Mouse (Mus musculus): ENCODE results near the gene Nmrk1.
"Not testable (repeated sequence)": the region's sequence is repeated elsewhere in the genome, so short reads cannot be mapped to it uniquely, and the experiment has no call there.

Nmrk1 gene

DNA sequence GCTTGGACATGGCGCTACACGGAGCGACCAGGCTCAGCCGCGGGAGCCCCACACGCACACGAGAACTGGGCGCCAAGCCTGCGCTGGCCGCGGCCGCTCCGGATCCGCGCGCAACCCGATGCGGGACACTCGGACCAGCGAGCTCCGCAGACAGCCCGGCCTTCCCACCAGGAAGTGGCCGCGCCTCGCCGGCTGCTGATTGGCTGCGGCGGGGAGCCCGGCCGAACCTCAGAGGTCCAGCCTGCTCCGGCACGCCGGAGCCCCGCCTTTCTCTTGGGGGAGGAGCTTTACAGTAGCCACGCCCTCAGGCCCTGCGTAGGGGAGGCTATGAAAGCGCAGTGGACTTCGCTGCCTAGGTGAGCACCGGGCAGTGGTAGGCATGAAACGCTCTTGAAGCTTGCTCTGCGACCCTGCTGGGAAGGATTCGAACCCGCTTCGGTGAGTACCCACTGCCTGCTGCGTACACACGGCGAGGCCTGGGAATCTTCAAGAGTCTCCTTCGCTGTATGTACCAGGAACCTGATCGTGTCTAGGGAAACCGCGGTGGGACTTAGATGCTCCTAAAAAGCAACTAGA, at the start of gene Nmrk1, which contains the start of gene Ostf1:
Gene Nmrk1, plus strand, starts transcription at position 307 of the 576 bp plus-strand sequence.
Gene Ostf1, minus strand, starts transcription at position 180 of the 576 bp plus-strand sequence.
- peak; percentile 98 for DNase-seq

DNA sequence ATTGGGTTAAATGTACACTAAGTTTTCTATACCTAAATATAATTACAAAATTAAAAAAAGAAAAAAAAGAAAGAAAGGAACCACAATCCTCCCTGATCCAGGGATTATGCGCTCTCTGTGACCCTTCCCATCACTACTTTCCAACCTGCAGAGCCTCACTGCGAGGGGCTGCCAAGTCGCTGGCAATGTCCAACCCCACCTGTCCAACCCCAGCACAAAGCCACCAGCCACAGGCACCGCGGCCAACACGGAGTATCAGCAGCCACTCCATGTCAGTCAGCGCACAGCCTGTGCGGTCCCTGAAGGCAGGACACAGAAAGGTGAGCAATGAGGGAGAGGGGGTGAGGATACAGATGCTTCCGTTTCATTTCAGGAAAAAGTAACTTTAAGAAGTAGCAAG, 49.5 kb upstream of the Nmrk1 start:
- no peak for DNase-seq

DNA sequence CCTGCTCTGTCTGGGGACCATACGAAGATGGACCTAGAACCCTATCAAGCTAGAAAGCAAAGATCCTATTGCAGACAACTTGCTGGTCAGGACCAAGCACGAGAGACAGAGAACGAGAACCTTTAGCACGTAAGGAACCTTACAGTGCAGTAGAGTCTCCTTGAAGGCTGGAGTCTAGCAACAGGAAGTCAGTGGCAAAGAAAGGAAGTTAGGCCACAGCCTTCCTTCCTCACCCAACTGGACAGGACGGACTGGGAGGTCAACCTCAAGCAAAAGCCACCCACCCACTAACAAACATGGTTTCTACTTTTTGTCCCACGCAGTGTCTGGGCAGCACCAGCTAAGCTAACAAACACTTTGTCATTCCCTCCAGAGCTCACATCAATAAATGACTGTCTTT, 48.9 kb upstream of the Nmrk1 start:
- no peak for DNase-seq

DNA sequence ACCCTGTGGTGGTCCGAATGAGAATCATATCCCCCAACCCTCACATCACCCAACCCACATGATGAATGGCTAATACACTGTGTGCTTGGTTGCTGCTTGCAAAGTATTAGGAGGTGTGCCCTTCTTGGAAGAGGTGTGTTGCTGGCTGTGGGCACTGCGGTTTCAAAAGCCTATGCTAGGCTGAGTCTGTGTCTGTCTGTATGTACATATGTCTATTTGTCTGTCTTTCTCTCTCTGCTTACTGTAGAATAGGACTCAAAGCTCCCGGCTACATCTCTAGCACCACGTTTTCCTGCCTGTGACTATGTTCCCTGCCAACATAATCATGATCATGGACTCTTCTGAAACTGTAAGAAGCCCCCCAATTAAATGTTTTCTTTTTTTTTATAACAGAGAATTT, 48.0 kb upstream of the Nmrk1 start:
- DNase-seq, result no peak

DNA sequence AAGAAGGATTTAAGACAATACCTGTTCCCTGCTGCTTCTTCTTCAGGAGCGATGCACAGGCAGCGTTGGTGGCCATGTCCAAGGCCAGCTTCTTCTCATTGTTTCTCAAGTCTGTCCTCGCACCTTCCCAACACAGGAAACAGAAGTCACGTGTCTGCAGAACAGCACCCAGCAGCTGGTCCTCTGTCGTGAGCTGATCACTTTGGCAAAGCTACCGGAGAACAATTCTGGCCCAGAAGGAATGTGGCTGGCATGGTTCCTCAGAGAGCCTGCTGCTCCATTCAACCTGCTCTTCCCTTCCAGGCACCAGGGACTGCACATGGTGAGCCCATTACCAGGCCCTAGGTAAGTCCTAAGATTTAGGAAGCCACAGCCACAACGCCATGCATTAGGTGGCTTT, 47.1 kb upstream of the Nmrk1 start:
- DNase-seq, result no peak

DNA sequence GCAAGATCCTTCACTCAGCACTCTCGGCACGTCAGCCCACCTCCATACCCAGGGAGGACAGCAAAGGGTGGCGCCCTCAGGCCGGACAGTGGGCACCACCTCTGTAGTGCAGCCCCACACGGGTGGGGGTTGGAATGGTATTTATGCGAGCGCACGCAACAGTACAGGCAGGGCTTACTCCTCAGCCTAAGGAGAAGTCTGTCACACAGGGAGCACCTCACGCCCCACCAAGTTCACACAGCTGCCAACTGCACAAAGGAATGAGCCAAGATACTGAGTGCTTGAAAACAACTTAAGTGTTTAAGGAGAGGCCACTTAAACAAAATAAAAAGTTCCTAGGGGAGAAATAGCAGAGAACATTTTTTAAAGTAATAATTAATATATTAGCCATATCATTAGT, 44.6 kb upstream of the Nmrk1 start:
- DNase-seq, result no peak

DNA sequence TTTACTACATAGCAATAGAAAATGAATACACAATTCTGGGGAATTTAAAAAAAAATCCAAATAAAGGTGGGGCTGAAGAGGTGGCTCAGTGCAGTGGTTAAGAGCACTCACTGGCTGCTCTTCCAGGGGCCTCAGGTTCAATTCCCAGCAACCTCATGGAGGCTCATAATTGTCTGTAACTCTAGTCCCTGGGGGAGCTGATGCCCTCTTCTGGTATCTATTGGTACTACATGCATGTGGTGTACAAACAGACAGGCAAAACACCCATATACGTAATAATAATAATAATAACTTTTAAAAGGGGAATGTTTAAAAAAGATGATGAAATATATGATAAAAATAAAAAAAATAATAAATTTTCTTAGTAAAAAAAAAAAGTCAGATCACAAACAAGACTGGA, 43.5 kb upstream of the Nmrk1 start:
- no peak for DNase-seq

DNA sequence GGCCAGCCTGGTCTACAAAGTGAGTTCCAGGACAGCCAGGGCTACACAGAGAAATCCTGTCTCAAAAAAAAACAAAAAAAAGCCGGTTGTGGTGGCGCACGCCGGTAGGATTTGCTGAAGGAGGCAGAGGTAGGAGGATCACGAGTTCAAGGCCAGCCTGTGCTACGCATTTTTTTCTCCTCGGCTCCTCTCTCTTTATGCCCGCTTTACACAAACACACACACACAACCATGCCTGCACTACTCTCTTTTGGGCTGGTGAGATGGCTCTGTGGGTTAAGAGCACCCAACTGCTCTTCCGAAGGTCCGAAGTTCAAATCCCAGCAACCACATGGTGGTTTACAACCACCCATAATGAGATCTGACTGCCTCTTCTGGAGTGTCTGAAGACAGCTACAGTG, 42.9 kb upstream of the Nmrk1 start:
- DNase-seq, result not testable (repeated sequence)

DNA sequence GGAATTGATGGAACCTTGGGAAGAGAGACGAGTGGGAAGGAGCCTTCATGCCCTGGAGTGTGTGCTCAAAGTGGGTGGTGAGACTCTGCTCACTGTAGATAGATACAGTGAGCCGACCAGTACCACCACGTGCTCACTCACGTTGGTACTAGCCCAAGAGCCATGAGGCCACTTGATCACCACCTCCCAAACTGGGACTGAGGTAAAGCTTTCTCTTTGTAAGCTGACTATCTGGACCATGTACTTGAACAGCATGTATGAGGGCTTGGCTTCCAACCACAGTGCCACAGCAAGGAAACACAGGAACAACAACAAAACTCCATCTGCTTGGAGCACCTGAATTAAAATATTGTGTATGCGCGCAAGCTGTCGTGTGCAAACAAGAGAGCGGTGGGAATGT, 42.5 kb upstream of the Nmrk1 start:
- DNase-seq, result no peak

DNA sequence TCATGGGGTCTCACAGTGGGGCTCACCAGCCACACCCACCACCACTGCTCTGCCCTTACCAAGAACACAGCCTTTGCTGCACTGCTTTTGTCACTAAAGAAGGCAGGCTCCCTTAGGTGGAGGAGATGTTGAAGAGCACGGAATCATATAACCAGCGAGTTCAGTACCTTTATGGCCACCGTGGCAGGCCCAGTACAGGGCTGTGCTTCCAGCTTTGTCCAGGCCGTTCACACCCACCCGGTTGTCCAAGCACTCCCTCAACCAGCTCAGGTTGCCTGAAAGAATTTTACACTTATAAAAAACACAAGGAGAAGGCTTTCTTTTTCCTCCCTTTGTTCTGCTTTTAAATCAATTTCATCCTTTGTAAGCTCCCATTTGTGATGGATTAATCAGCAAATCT, 41.5 kb upstream of the Nmrk1 start:
- no peak for DNase-seq

DNA sequence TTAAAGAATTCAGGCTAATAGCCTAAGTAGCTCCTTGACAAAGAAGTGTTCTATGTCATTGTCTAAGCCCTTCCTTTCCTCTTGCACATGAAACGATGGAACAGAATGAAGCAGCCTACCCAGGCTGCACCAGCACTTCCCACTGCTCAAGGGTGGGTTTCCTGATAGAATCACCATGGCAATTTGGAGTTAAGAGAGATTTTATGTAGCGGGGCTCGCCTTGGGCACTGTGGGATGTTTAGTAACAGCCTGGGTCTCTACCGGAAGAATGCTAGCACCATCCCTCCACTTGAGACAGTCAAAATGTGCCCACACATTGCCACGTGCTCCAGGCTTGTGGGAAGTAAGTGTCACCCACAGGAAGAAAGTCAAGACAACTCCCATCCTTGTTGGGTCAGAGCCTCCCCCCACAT, 40.8 kb upstream of the Nmrk1 start:
- DNase-seq, result no peak

DNA sequence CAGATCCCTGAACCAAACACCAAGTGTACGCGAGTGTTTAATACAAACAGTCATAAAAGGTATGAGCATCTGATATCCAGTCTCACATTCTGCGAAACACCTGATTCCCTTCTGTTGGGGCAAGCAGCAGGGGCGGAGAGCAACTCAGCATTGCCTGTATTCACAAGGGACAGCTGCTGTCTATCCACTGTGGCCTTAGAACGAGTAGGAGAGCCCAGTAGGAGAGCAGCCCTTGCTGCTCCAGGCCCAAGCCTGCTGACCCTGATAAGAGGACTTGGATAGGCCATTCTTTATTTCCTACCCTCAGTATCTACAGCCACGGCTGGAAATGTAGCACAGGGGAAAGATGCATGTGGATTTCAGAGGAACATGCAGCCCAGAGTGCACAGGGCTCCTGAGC, 38.8 kb upstream of the Nmrk1 start:
- DNase-seq, result no peak

DNA sequence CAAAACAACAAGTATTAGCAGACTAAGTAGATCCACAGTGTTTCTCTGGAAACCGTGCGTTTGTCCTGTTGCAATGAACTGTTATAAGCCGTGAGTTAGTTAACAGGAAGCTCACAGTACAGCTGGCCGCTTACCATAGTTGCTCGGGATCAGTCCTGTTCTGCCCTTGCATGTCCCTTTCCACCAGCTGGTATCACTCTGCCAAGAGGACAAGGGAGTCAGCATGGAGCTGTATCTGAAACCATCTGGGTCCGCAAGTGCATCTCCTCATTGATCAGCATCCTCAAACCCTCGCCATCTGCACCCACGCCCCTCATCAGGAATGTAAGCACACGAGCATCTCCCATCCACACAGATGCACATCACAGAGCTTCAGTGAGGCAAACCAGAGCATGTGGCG, 38.0 kb upstream of the Nmrk1 start:
- DNase-seq, result peak; percentile 23

DNA sequence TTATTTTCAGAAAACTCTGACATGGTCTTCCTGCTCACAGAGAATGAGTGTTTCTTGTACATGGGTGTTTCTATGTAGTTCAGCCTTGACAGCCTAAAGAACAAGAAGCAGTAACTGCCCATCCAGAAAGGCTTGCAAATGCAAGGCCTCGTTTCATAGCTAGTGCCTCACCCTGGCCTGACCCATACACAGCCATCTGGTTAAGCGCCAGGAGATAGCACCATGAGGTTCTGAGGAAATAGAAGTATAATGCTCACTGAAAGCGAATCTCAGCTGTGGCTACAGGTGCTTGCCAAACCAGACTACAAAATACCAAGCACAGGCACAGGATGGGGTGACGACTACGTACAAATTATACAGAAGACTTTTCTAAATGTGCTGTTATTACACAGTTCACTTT, 34.9 kb upstream of the Nmrk1 start:
- DNase-seq, result no peak

DNA sequence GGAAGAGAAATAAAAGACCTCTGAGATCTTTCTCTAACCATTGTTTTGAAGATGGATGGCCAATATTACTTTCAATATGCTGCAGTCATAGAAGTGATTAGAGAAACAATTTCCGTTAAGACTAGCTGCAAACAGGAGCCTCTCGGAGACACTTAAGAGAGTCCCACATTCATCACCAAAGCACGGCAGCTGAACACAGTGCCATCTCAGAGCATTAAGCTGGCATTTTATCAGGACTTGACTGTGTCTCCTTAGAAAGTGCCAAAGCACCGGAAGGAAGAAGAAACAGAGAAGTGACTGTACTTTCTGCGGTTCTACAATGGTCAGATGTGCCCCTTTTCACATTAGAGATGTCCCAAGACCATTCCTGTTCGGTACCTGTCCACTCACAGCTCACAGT, 34.0 kb upstream of the Nmrk1 start:
- no peak for DNase-seq

DNA sequence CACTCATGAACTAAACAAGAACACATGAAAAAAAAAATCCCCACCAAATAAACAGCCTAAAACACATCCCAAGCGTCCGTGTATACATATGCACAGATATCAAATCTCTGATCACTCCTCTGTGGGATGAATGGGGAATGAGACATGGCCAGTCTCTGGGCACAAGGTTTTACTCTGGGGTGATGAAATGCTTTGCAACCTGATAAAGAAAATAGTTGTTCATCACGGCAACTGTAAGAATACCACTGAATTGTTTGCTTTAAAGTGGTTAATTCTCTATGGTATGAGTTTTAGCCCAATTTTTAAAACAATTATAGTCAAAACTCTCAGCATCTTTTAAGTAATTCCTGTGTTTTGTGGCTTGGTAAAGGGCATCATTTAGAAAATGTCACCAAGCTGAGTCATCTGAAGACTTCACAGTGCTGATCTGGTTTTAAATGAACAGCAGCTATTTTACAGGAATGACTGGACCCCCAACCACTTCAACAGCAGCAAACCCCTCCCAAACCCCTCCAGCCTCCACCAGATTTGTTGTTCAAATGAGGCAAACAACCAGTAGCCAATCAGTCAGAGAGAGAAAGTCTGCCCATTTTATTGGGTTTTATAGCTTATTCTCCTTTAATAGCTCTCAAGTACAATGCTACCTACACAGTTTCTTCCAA, 33.4 kb upstream of the Nmrk1 start:
- no peak for DNase-seq

DNA sequence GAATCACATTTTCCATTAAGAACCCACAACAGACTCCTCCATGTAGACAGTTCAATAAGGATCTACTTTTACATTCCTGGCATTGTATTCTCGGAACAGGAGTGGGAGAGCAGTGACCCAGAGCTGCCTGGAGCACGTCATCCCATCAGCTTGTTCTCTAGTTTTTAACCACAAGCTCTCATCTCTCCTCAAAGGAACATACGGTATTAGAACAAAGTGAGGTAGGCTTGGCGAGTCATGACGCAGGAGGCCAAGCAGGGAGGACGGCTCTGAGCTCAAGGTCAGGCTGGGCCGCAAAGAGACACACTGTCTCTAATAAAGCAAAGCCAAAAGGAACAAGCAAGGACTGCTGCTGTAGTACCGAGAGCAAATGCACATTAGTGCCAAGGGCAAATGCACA, 32.7 kb upstream of the Nmrk1 start:
- no peak for DNase-seq

DNA sequence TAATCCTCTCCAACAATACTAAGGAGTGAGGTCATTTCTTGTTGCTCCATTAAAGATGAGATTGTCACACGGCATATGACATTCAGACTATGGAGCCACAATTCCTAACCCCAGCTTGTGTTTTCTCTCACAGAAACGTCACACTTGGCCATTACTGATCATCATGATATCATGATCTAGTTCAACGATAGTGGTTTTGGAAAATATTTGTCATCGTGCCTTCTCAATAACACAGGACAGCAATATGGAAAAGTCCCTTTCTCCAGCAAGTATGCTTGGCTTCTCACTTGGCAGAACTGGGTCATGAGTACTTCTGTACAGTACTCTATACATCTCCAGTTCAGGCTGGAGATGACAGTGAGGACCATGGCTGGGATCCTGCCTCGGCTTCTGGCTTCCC, 32.1 kb upstream of the Nmrk1 start:
- DNase-seq, result no peak

DNA sequence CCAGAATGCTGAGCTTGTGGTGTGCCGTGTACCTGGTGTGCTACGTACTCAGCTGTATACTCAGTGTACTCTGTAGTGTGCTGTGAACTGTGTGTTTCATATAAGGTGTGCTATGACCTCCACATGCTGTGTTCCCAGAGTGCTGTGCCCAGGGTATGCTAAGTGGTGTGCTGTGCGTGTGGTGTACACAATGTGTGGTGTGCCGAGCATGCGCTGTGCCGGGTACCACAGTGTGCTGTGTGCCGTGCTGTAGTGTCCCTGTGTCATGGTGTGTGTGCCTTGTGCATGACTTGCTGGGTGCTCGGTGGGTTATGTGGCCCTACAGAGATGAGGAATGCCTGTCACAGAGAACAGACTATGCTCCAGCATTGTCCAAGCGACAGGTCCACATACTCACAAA, 31.1 kb upstream of the Nmrk1 start:
- no peak for DNase-seq

DNA sequence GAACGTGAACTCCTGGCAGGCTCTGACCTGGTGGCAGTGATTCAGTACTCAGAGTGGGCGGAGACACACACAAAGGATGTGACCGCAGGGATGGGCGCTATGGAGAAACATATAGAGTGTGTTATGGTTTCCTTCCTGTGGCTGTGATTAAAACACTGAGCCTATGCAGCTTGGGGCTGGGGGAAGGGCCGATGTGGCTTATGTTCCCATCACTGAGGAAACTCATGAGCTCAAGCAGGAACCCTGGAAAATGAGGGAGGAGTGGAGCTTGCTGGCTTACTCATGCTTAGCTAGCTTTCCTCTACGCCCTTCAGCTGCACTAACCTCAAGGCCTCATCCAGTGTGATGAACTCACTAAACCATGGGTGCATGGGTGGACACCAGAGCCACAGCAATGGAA, 28.7 kb upstream of the Nmrk1 start:
- DNase-seq, result no peak

DNA sequence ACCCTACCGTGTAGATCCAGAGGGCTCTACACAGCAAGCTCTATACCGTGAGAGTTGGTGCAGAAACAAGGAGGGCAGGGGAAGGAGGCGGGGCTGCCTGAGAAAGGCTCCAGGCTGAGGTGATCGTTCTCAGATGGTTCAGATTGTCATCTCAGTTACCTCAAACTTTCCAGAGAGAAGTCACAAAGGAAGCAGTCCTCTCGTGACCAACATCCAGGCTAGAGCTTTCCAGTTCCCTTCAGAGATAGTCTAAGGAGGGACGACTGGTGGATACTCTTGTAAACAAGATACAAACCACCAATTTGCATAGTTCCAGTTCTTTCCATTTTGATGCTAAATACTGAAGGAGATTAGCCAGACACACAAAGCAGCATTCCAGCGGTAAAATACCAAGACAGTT, 23.8 kb upstream of the Nmrk1 start:
- DNase-seq, result no peak

DNA sequence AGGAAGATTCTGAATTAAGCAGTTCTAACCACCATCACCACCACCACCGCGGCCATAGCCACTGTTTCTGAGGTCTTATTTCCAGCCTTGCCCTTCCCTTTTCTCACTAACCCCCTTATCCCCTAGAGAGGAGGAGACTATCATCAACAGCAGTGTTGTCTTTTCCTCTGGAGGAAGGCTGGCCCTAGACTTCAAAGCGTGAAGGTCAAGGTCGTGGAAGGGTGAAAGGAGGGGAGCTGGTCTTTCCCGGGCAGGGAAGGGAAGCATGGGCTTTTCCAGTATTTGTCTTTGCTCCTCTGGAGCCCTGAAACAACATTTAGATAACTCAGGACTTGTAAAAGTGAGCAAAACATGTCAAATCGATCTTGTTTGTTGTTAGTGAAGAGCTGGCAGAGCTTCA, 22.8 kb upstream of the Nmrk1 start:
- DNase-seq, result no peak

DNA sequence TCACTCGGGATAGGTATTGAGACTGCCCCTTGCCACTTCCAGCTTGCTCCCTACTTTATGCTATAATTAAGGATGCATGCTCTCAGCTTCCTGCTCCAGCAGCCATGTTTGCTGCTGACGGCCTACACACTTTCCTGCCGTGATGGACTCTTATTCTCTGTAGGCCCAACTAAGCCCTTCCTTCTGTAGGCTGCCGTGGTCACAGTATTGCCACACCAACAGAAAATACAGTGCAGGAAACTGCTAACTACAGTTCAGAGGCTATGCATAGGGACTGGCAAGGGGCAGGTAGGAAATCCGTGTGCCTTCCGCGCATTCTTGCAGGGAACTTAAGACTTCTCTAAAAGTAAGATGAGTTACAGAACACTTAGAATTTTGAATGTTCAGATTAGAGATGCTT, 17.4 kb upstream of the Nmrk1 start:
- no peak for DNase-seq

DNA sequence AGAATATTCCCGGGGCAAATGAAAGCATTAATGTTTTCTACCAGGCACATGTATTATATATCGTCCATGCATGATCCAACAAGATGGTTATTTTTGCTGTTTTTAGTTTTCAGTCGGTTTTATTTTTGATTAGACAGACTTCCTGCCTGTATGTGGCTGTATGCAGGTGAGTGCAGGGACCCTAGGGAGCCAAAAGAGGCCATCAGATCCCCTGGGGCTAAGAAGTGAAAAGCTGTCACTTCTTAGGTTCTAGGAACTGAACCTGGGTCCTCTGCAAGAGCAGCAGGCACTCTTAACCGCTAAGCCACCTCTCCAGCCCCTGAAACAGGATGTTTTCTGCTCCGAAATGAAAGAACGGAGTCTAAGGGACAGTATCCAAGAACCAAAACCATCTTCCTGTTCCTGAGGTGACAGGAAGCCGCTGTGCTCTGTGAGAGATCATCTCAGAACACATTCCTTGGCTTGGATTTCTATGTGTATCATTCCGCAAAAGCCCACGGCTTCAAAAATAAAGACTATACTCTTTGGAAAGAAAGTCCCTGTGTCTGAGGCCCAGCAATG, 16.0 kb upstream of the Nmrk1 start:
- no peak for DNase-seq

DNA sequence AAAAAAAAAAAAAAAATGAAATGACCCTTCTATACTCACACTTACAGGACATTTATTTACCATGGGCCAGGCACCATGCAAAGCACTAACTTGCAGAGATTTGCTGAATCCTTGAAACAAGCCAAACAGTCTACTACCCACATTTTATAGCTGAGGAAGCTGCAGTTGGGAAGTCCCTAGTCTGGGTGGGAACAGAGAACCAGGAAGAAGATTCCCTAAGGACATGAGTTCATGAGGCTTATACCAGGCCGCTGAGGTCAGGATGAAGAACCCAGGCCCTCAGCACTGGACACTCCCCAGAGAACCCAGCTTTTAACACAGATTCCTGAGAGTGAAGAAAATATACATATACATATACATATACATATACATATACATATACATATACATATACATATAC, 14.2 kb upstream of the Nmrk1 start:
- no peak for DNase-seq
